Mouse (Mus musculus) megakaryocyte, embryonic 14.5 days (primary cell): ENCODE data around the gene Rhbg.

ENCODE experiments used
- FLI1 ChIP-seq: IDR thresholded peaks from 2 replicates; pipeline ENCODE4 v1.6.1; 2012; ENCODE audit warnings: low read length, inconsistent platforms, mixed read lengths
- GATA1 ChIP-seq: IDR thresholded peaks from 3 replicates; pipeline ENCODE4 v1.6.1; 2012; ENCODE audit warnings: mixed read lengths, low read length, inconsistent platforms, borderline replicate concordance

DNA sequence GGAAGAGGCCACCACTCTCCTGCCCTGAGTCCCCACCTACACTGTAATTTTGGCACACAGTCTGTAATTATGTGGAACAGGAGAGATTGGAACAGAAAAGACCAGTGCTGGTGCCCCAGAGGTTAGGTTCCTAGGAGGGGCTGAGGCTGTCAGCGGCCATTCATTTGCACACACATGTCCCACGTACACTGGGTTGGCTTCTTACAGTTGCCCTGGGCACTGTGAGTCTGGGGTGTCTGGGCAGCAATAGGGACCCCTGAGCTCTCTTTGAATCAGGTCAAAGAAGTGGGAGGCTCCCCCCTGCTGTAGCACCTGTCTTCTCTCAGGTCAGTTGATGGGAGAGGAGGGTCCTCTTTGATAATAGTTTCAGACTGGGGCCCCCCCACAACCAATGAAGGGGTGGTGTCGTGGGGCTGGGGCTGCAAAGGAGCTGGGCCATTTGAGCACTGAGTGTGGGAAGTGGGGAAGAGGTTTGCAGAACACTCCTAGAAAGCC is 46.2 kb downstream of the Rhbg start:
- TF ChIP-seq GATA1 (no peak), FLI1 (no peak)
